In genomic region chr11:8955678-8956077, GRCm38 (mm10) we compare ENCODE assay signal across 8 mouse cellular contexts. TPM values are rescaled to one million over a fixed set of nuclear protein-coding genes. Genes with fewer than 3 reads are reported as not detected.
DNase-seq lines count a peak whose midpoint lies in the region; ATAC-seq lines count a peak whose summit lies in the region.

No protein-coding gene starts in this region.

- 3% methylated on average over 1 of the region's 1 CpGs for WGBS in forebrain, embryonic 15.5 days

- 0 out of 2 replicates have a peak, but pooled peaks cover 4% of the 10 kb centered on the region for H3K4me1 ChIP-seq in forebrain, embryonic 15.5 days

- intact Hi-C loops in left cerebral cortex, postnatal 25 days (cut with DNase I) = loop anchor here (1.0 to 2.0 kb wide), 2 partner anchors 420 to 531 kb away; no protein-coding TSS in a partner anchor

- DNase-seq in frontal cortex, postnatal 14 days (ENCODE audit: low spot score in 2 of 2) = no peak
- DNase-seq in urinary bladder, postnatal 14 days (ENCODE audit: low spot score) = peak; percentile 12
- no peak for DNase-seq in urinary bladder, adult 2 months (ENCODE audit: low spot score)
- DNase-seq in left cerebral cortex, postnatal 25 days (ENCODE audit: low spot score in 2 of 2) = peak; percentile 14 to 26
- peak; percentile 45 for DNase-seq in neural tube, embryonic 10.5 days (ENCODE audit: extremely low spot score, low spot score)
- DNase-seq in spleen, adult 12 weeks (ENCODE audit: low spot score) = no peak

- no peak overlapping the region for H3K4me3 ChIP-seq in forebrain, embryonic 15.5 days

- no peak overlapping the region for H3K27ac ChIP-seq in forebrain, embryonic 15.5 days (replicated peaks)

- H3K9ac ChIP-seq in forebrain, embryonic 15.5 days (replicated peaks) = no peak overlapping the region

- no peaks in the 10 kb centered on the region for H3K9me3 ChIP-seq in forebrain, embryonic 15.5 days

- no peak overlapping the region for H3K4me2 ChIP-seq in forebrain, embryonic 15.5 days (replicated peaks)

- H3K27me3 ChIP-seq in forebrain, embryonic 15.5 days = no peaks in the 10 kb centered on the region

- ATAC-seq in frontal cortex, adult (ENCODE audit: low TSS enrichment) = peak; percentile 69; the same call in 1 of the 2 replicates
- ATAC-seq in forebrain, embryonic 15.5 days (replicated peaks) = peak; percentile 79

- no peaks in the 10 kb centered on the region for H3K36me3 ChIP-seq in forebrain, embryonic 15.5 days

RNA-seq across cellular contexts. Expression of gene Pkd1l1, which starts 17.4 kb away (rescaled TPM):
- 0.01 and 0.03 TPM in 2 replicates for polyA plus RNA-seq in urinary bladder, adult 2 months (2012; rRNA removed)
- polyA plus RNA-seq in forebrain, embryonic 15.5 days (2015; fragmentation: Nextera tagmentation; extraction: Ambion mirVana) = 0.27 and 0.31 TPM in 2 replicates
- not detected for total RNA-seq in left cerebral cortex, postnatal 25 days (2021)

RNA-seq across cellular contexts. Expression of gene Hus1, which starts 55.3 kb away (rescaled TPM):
- 8.7 and 9.3 TPM in 2 replicates for polyA plus RNA-seq in urinary bladder, adult 2 months (2012; rRNA removed)
- polyA plus RNA-seq in forebrain, embryonic 15.5 days (2015; fragmentation: Nextera tagmentation; extraction: Ambion mirVana) = 9.3 and 10.0 TPM in 2 replicates
- 10 to 100 TPM; 11.0 to 13.6 TPM for total RNA-seq in left cerebral cortex, postnatal 25 days (2021)

Comparison
In these comparisons a context has a peak if more than half of its experiments do, and no peak if none do; other contexts are left out.
1. DNase-seq: peak in urinary bladder, postnatal 14 days (single experiment), left cerebral cortex, postnatal 25 days (2 of 2) and neural tube, embryonic 10.5 days (single experiment); none in frontal cortex, postnatal 14 days (0 of 2), urinary bladder, adult 2 months (single experiment) and spleen, adult 12 weeks (single experiment).